Mouse (Mus musculus): Measurements from ENCODE around the gene Bola1.

DNA sequence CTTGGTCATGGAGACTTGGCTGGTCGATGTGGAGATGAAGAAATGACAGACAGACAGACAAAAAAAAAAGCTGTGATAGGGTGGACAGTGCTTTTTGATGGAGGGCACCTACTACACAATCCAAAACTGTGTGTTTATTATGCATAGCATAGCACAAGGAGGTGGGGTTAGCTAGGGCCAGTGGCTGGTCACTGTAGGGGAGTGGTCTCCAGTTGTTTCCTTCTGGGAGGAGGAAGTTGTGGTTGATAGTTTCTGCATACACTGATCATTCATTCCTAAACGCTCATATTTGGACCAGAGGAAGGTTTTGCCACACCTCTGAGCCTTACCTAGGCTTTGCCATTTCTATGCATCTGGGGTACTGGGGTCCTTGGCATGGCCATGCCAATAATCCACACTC is 10.9 kb upstream of the Bola1 start:
- TF ChIP-seq GATA1 (IDR thresholded peaks at IDR 0.05; ENCODE audit: borderline replicate concordance, low read length) (no peak), FLI1 (IDR thresholded peaks at IDR 0.05; ENCODE audit: low read length) (no peak)
